Mouse (Mus musculus): Measurements from ENCODE around the gene Pcgf1. TPM values are rescaled to one million over a fixed set of nuclear protein-coding genes. Genes with fewer than 3 reads are reported as not detected.
A peak's percentile ranks its signal among the peaks of the same experiment; 100 is the strongest.

Pcgf1 gene
- total RNA-seq, 2 experiments from 2014 or later, result 24.3 to 27.0 TPM

DNA sequence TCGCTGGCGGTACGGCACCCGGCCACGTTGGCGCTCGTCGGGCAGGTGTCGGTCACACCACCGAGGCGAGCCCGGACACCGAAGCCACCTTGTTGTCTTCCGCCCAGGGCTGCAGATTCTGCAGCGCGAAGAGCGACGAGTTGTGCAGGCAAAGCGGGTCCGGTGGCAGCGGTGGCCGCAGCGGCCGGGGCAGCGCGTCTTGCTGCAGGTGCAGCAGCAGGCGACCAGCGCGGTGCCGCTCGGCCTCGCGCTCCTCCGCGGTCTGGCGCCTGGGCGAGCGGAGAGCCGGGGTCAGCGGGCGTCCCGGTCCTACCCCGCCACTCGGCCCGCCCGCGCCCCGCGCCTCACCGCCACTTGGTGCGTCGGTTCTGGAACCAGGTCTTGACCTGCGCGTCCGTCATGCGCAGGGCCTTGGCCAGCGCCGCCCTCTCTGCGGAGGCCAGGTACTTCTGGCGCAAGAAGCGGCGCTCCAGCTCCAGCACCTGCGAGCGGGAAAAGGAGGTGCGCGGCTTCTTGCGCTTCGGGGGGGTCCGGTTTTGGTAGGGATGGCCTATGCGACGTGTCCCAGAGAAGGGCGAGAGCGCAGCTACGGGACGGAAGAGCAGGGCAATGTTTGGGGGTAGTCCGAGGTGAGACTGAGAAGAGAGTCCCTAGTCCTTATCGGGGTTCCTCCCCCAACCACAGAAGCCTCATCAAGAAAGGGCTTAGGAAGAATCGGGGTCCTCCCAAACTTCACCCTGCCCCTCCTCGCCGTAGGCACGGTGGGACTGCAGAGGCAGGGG lies 8.8 kb upstream of the Pcgf1 start:
- no peak for DNase-seq (ENCODE audit: extremely low spot score in 1 of 2, low spot score in 2 of 2)
- H3K4me3 ChIP-seq, result no peak overlapping the region
- intact Hi-C loops (cut with DNase I), result no loop called here
- H3K27ac ChIP-seq, result no peak overlapping the region
- no peak for TF ChIP-seq CTCF (IDR thresholded peaks at IDR 0.05)

GRCm38 (mm10) chr6:83069488-83070246 lies 8.0 kb upstream of the Pcgf1 start:
- intact Hi-C loops (cut with DNase I), result loop anchor here (10.0 kb wide), 1 partner anchor 645 kb away; the partner anchor contains the start of gene Vax2
- no peak overlapping the region for H3K27ac ChIP-seq
- no peak overlapping the region for H3K4me3 ChIP-seq
- no peak for TF ChIP-seq CTCF (IDR thresholded peaks at IDR 0.05)
- no peak for DNase-seq (ENCODE audit: extremely low spot score in 1 of 2, low spot score in 2 of 2)

DNA sequence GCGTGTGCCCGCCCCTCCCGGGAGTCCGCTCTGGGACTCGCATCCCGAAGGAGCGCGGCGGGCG lies 7.6 kb upstream of the Pcgf1 start, which contains the start of gene Tlx2:
Tlx2 (minus strand) TSS at position 47 of the 64 bp plus-strand sequence.
- Histone ChIP-seq H3K4me3 (no peak within 1 kb of the TSS), H3K27ac (no peak within 1 kb of the TSS)
- no peak for TF ChIP-seq CTCF (IDR thresholded peaks at IDR 0.05)
- intact Hi-C loops (cut with DNase I), result loop anchor here (10.0 kb wide), 1 partner anchor 645 kb away; the partner anchor contains the start of gene Vax2
- no peak for DNase-seq (ENCODE audit: extremely low spot score in 1 of 2, low spot score in 2 of 2)

DNA sequence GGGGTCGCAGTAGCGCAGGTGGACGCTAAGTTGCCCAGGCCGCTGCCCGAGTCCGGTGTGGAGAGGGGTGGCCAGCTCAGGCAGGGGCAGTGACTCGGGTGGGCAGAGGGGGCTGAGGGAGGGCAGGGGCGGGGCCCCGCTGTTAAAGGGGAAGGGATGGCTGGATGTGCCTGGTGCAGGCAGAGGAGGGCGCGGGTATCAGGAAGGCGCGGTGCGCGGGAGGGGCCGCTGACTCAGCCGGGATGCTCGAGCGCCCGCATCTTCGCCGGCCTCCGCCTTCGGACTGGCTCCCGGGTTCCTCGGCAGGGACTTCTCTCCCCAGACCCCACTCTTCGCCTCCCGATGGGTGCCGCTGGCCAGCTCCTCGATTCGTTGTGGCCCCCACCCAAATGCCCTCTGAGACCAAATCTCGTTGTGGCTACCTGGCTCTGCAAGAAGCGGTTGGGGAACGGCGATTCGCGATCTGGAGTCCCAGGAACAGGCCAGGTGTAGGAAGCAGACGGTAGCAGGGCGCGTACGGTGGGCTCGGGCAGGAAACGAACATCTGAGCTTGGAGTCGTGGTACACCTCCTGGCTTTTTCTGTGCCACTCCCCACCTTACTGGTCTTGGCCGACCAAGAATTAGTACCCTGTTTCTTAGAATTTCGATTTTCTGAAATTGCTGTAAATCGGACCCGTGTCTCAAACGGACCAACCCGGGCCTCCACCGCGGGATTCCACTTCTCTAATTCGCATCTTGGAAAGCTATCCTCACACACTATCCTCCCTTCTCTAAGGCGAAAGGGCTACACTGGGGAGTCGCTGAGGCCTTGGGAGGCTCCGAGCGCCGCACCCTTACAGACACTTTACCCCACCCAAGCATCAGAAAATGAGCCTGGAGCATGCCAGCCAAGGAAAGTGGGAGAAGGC lies 7.1 kb upstream of the Pcgf1 start:
- no peak for TF ChIP-seq CTCF (IDR thresholded peaks at IDR 0.05)
- no peak overlapping the region for H3K27ac ChIP-seq
- intact Hi-C loops (cut with DNase I), result loop anchor here (10.0 kb wide), 1 partner anchor 644 kb away; the partner anchor contains the start of gene Vax2
- H3K4me3 ChIP-seq, result no peak overlapping the region
- peak in 1 of 2 experiments; percentile 43 for DNase-seq (ENCODE audit: extremely low spot score in 1 of 2, low spot score in 2 of 2)

DNA sequence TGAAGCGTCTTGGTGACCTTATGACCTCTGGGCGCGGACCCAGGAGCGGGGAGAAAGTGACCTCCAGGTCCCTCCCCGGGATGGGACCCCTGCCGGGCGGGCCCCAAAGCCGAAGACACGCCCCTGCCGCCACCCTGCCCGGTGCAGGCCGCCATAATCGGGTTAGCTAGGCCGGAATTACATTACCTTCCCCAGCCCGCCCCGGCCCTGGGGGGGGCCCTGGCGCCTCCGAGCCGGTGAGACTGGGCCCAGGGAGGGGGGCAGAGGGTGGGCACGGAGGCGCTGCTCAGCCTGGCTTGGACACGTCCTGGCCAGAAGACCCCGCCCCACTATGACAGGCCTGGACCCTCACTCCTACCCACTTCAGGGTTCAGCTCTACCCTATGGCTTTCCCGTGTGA lies 6.4 kb upstream of the Pcgf1 start:
- intact Hi-C loops (cut with DNase I), result loop anchor here (10.0 kb wide), 1 partner anchor 644 kb away; the partner anchor contains the start of gene Vax2
- DNase-seq (ENCODE audit: extremely low spot score in 1 of 2, low spot score in 2 of 2), result no peak
- Histone ChIP-seq H3K4me3 (no peak overlapping the region), H3K27ac (no peak overlapping the region)
- TF ChIP-seq CTCF (IDR thresholded peaks at IDR 0.05), result no peak

- TF ChIP-seq CTCF (IDR thresholded peaks at IDR 0.05), result no peak; the same call in 1 of the 2 replicates
Measured at GRCm38 (mm10) chr6:83074979-83075378, 2.7 kb upstream of the Pcgf1 start.

GRCm38 (mm10) chr6:83078324-83078858 lies 722 bp downstream of the Pcgf1 start:
- DNase-seq (ENCODE audit: extremely low spot score in 1 of 2, low spot score in 2 of 2), result peak; percentile 99
- intact Hi-C loops (cut with DNase I), result loop anchor here (1.0 to 10.0 kb wide), 4 partner anchors 22 to 636 kb away; partner anchors contain the start of genes Aup1, Ccdc142, Gm42688 and Vax2
- TF ChIP-seq CTCF (IDR thresholded peaks at IDR 0.05), result peak; percentile 63
- Histone ChIP-seq H3K27ac (peak overlapping the region; percentile 100), H3K4me3 (peak overlapping the region; percentile 84)

More at GRCm38 (mm10) chr6:83074979-83075378, 2.7 kb upstream of the Pcgf1 start:
- no peak for DNase-seq (ENCODE audit: extremely low spot score in 1 of 2, low spot score in 2 of 2)
- Histone ChIP-seq H3K27ac (no peak overlapping the region), H3K4me3 (no peak overlapping the region)
- intact Hi-C loops (cut with DNase I), result loop anchor here (10.0 kb wide), 1 partner anchor 640 kb away; the partner anchor contains the start of gene Vax2

DNA sequence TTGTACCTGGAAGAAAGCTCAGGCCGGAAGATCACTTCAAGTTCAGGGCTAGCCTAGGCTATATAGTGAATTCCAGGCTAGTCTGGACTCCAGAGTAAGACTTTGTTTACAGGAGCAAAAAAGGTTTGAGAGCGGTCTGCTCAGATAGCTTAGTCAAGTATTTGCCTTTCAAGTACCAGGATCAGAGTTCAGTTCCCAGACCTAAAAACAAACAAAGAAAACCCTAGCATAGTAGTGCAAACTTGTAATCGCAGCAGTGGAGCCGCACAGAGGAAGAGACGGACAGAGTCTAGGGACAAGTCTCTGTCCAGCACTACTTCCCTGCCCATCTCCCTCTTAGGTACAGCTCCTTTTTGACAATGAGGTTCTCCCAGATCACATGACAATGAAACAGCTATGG lies 2.5 kb downstream of the Pcgf1 start:
- no peak overlapping the region for H3K27ac ChIP-seq
- H3K4me3 ChIP-seq, result no peak overlapping the region
- intact Hi-C loops (cut with DNase I), result no loop called here
- no peak for DNase-seq (ENCODE audit: extremely low spot score in 1 of 2, low spot score in 2 of 2)
- TF ChIP-seq CTCF (IDR thresholded peaks at IDR 0.05), result no peak

DNA sequence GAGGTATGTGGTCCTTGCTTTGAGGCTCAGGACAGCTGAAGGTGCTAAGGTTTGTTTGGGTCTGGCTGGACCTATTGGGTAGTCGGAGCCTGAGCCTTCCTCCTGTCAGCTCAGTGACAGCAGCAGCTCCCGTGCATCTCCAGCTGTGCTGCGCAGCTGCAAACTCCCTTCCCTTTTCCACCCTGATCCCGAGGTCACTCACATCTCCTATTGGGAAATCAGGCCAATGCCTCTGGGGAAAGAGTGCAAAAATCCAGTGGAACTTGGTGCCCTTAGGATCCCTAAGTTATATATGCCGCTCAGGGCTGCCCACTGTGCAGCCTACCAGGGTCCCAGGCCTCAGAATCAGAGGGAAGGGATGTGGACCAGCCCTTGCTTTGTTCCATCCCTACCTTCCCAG lies 5.8 kb downstream of the Pcgf1 start:
- no peak overlapping the region for H3K27ac ChIP-seq
- no peak for DNase-seq (ENCODE audit: extremely low spot score in 1 of 2, low spot score in 2 of 2)
- no peak for TF ChIP-seq CTCF (IDR thresholded peaks at IDR 0.05)
- no peak overlapping the region for H3K4me3 ChIP-seq
- intact Hi-C loops (cut with DNase I), result no loop called here

GRCm38 (mm10) chr6:83084477-83084876 lies 6.8 kb downstream of the Pcgf1 start:
- Histone ChIP-seq H3K4me3 (no peak overlapping the region), H3K27ac (no peak overlapping the region)
- no peak for TF ChIP-seq CTCF (IDR thresholded peaks at IDR 0.05)
- DNase-seq (ENCODE audit: extremely low spot score in 1 of 2, low spot score in 2 of 2), result no peak
- intact Hi-C loops (cut with DNase I), result no loop called here
